Mouse (Mus musculus): ENCODE data around the gene Gm3336.

- TF ChIP-seq POLR2A (IDR thresholded peaks at IDR 0.05; ENCODE audit: borderline replicate concordance, extremely low read depth, low read depth, low read length) (no peak), CTCF (IDR thresholded peaks at IDR 0.05; ENCODE audit: insufficient read depth, low read length) (no peak)
Measured at GRCm38 (mm10) chr8:70762118-70762517, 43.8 kb downstream of the Gm3336 start.

All from lung, adult 2 months (tissue).